Mouse (Mus musculus) layer of hippocampus, postnatal 36 days (tissue): ENCODE measurements around the gene 2900026A02Rik. TPM values are rescaled to one million over a fixed set of nuclear protein-coding genes. Genes with fewer than 3 reads are reported as not detected.

Experiments used
- DNase-seq, 2 experiments: peaks; one replicate each; pipeline ENCODE4 v3.0.0; 2022
- total RNA-seq, 2 experiments: library from RNA; stranded (reverse); gene quantifications; 2 replicates each; pipeline ENCODE4 v1.2.3; 2021

Gene 2900026A02Rik
- total RNA-seq, 2 experiments from 2014 or later: 62.4 to 66.1 TPM

- no peak for DNase-seq
These were observed 73.0 kb downstream of the 2900026A02Rik start for GRCm38 (mm10) chr5:113147994-113148471.

- DNase-seq: no peak
These were observed 74.4 kb downstream of the 2900026A02Rik start for GRCm38 (mm10) chr5:113146656-113147055.

GRCm38 (mm10) chr5:113145171-113145570 is 75.9 kb downstream of the 2900026A02Rik start:
- DNase-seq: no peak

- DNase-seq: peak; percentile 62 to 63
These were observed 78.5 kb downstream of the 2900026A02Rik start for GRCm38 (mm10) chr5:113142486-113142885.

- DNase-seq: no peak
These were observed 79.0 kb downstream of the 2900026A02Rik start for GRCm38 (mm10) chr5:113142018-113142417.

- no peak for DNase-seq
These were observed 80.2 kb downstream of the 2900026A02Rik start for GRCm38 (mm10) chr5:113140872-113141271.

GRCm38 (mm10) chr5:113140051-113140450 is 81.0 kb downstream of the 2900026A02Rik start:
- no peak for DNase-seq

GRCm38 (mm10) chr5:113139064-113139726 is 81.8 kb downstream of the 2900026A02Rik start:
- no peak for DNase-seq

- DNase-seq: peak; percentile 44 to 51
These were observed 82.5 kb downstream of the 2900026A02Rik start for GRCm38 (mm10) chr5:113138319-113139063.

- DNase-seq: peak in 1 of 2 experiments; percentile 40
These were observed 83.2 kb downstream of the 2900026A02Rik start for GRCm38 (mm10) chr5:113137691-113138318.

GRCm38 (mm10) chr5:113136951-113137487 is 84.0 kb downstream of the 2900026A02Rik start:
- DNase-seq: no peak

- no peak for DNase-seq
These were observed 85.5 kb downstream of the 2900026A02Rik start for GRCm38 (mm10) chr5:113135513-113135912.

GRCm38 (mm10) chr5:113133722-113134710 is 87.0 kb downstream of the 2900026A02Rik start:
- no peak for DNase-seq

GRCm38 (mm10) chr5:113133080-113133491 is 88.0 kb downstream of the 2900026A02Rik start:
- no peak for DNase-seq

GRCm38 (mm10) chr5:113132635-113133041 is 88.4 kb downstream of the 2900026A02Rik start:
- no peak for DNase-seq

- no peak for DNase-seq
These were observed 92.6 kb downstream of the 2900026A02Rik start for GRCm38 (mm10) chr5:113128426-113128825.

- DNase-seq: peak; percentile 63 to 73
These were observed 94.6 kb downstream of the 2900026A02Rik start for GRCm38 (mm10) chr5:113126476-113126875.

GRCm38 (mm10) chr5:113123693-113124092 is 97.3 kb downstream of the 2900026A02Rik start:
- DNase-seq: no peak

GRCm38 (mm10) chr5:113122326-113123054 is 98.5 kb downstream of the 2900026A02Rik start:
- DNase-seq: no peak

GRCm38 (mm10) chr5:113121591-113121875 is 99.5 kb downstream of the 2900026A02Rik start:
- DNase-seq: no peak
